Mouse (Mus musculus) cortical plate, adult 2 months (tissue): Measurements from ENCODE around the gene Zbtb20.

Experiments used
- CTCF ChIP-seq: fragments of 200-500 bp; IDR thresholded peaks from 2 replicates; pipeline ENCODE4 v1.5.1; 2011; ENCODE audit warnings: mild to moderate bottlenecking, control low read depth, low read length; ENCODE audit not compliant: insufficient read depth; ENCODE audit errors: extremely low read depth
- POLR2A ChIP-seq: fragments of 200-500 bp; IDR thresholded peaks from 2 replicates; pipeline ENCODE4 v1.6.1; 2011; ENCODE audit warnings: mild to moderate bottlenecking, low read length, control low read depth; ENCODE audit not compliant: insufficient read depth; ENCODE audit errors: extremely low read depth

DNA sequence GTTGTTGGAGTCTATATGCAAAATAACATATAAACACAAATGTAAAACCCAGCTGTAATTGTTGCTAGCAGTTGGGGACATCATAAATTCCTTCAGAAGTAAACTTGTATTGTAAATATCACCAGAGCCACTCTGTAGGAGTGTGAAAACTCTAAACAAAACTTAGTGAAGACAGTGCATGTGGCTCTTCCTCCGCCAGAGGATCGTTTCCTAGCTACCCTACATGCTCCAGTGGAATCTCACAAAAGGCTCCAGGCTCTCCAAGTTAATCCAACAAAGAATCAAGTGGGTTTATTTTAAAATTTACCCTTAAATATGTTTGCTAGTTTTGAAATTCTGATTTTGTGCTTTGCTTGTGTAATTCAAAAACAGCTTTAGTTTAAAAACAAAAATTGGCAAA lies 296.5 kb downstream of the Zbtb20 start:
- TF ChIP-seq CTCF (no peak), POLR2A (no peak)
